ENCODE assay signal across 7 mouse cellular contexts in genomic region chr19:45574941-45575631, GRCm38 (mm10). TPM values are rescaled to one million over a fixed set of nuclear protein-coding genes. Genes with fewer than 3 reads are reported as not detected.
DNase-seq lines count a peak whose midpoint lies in the region; ATAC-seq and TF ChIP-seq lines count a peak whose summit lies in the region.

No protein-coding gene starts in this region.

- H3K4me3 ChIP-seq in E14TG2a.4 (replicated peaks; ENCODE audit: low read length): 0 out of 2 replicates have a peak overlapping the region, but pooled peaks have one; percentile 20
- H3K4me3 ChIP-seq in limb, embryonic 10.5 days: no peak overlapping the region
- H3K4me3 ChIP-seq in hindbrain, postnatal 0 days (ENCODE audit: low read length): no peak overlapping the region

- no peak overlapping the region for H3K4me2 ChIP-seq in hindbrain, postnatal 0 days (ENCODE audit: low read depth, low read length)

- H3K27ac ChIP-seq in limb, embryonic 10.5 days: peak overlapping the region; percentile 72
- no peak overlapping the region for H3K27ac ChIP-seq in hindbrain, postnatal 0 days

- no peak for TF ChIP-seq CTCF in E14TG2a.4 (conservative IDR thresholded peaks at IDR 0.05; ENCODE audit: low read length)
- no peak for TF ChIP-seq CTCF in hindbrain, postnatal 0 days (IDR thresholded peaks at IDR 0.05; ENCODE audit: low read depth)

- no peak overlapping the region for H3K9ac ChIP-seq in hindbrain, postnatal 0 days (replicated peaks; ENCODE audit: low read length)

- no peaks in the 10 kb centered on the region for H3K27me3 ChIP-seq in E14TG2a.4 (ENCODE audit: insufficient read depth, low read length)
- H3K27me3 ChIP-seq in limb, embryonic 10.5 days (ENCODE audit: low read depth, poor library complexity, severe bottlenecking): peaks cover 10% of the 10 kb centered on the region; the same call in 1 of the 2 replicates
- H3K27me3 ChIP-seq in hindbrain, postnatal 0 days (ENCODE audit: insufficient read depth, low read length): no peaks in the 10 kb centered on the region

- peak; percentile 70 for DNase-seq in CD4-positive helper T cell, adult 2 months (ENCODE audit: low read depth, low spot score)
- no peak for DNase-seq in limb, embryonic 10.5 days (ENCODE audit: low spot score)
- no peak for DNase-seq in cerebellum, postnatal 36 days
- no peak for DNase-seq in right cerebral cortex, postnatal 25 days
- DNase-seq in hindbrain, postnatal 0 days (ENCODE audit: low spot score): no peak

- peaks cover 79% of the 10 kb centered on the region for H3K4me1 ChIP-seq in E14TG2a.4 (replicated peaks; ENCODE audit: low read depth, low read length)
- H3K4me1 ChIP-seq in limb, embryonic 10.5 days: peaks cover 42% of the 10 kb centered on the region
- H3K4me1 ChIP-seq in hindbrain, postnatal 0 days (ENCODE audit: insufficient read depth, low read length): no peaks in the 10 kb centered on the region

- H3K9me3 ChIP-seq in E14TG2a.4 (ENCODE audit: low read length): no peaks in the 10 kb centered on the region
- H3K9me3 ChIP-seq in limb, embryonic 10.5 days (replicated peaks): no peaks in the 10 kb centered on the region
- no peaks in the 10 kb centered on the region for H3K9me3 ChIP-seq in hindbrain, postnatal 0 days (ENCODE audit: low read length)

- 46% methylated on average over 19 of the region's 19 CpGs for WGBS in limb, embryonic 10.5 days
- 64% methylated on average over 19 of the region's 19 CpGs for WGBS in hindbrain, postnatal 0 days

- ATAC-seq in megakaryocyte progenitor cell, adult 5-6 weeks (replicated peaks; ENCODE audit: poor library complexity): peak; percentile 16
- ATAC-seq in hindbrain, postnatal 0 days: no peak

- H3K36me3 ChIP-seq in E14TG2a.4 (ENCODE audit: insufficient read depth, low read length): peaks cover 46% of the 10 kb centered on the region
- peaks cover 61% of the 10 kb centered on the region for H3K36me3 ChIP-seq in limb, embryonic 10.5 days
- peaks cover 32% of the 10 kb centered on the region; the same call in 1 of the 2 replicates for H3K36me3 ChIP-seq in hindbrain, postnatal 0 days (ENCODE audit: insufficient read depth, low read length)

RNA-seq across cellular contexts. Expression of gene Gm17018, which starts 14.7 kb away (rescaled TPM):
- 43.0 and 43.6 TPM in 2 replicates for polyA plus RNA-seq in limb, embryonic 10.5 days (2016; fragmentation: Nextera tagmentation; extraction: Ambion mirVana)
- total RNA-seq in megakaryocyte progenitor cell, adult 5-6 weeks (2015): 21.1 and 32.4 TPM in 2 replicates
- 39.5 and 40.6 TPM in 2 replicates for total RNA-seq in megakaryocyte progenitor cell, adult 5-6 weeks (2017)
- total RNA-seq in hindbrain, postnatal 0 days (2014; rRNA removed): 20.9 and 23.0 TPM in 2 replicates
- polyA plus RNA-seq in hindbrain, postnatal 0 days (2015; fragmentation: Nextera tagmentation; extraction: Ambion mirVana): 86.4 and 90.7 TPM in 2 replicates

RNA-seq across cellular contexts. Expression of gene Poll, which starts 14.8 kb away (rescaled TPM):
- polyA plus RNA-seq in limb, embryonic 10.5 days (2016; fragmentation: Nextera tagmentation; extraction: Ambion mirVana): 22.6 and 25.9 TPM in 2 replicates
- 5.6 and 7.0 TPM in 2 replicates for total RNA-seq in megakaryocyte progenitor cell, adult 5-6 weeks (2015)
- 13.2 and 18.5 TPM in 2 replicates for total RNA-seq in megakaryocyte progenitor cell, adult 5-6 weeks (2017)
- 17.0 and 17.3 TPM in 2 replicates for total RNA-seq in hindbrain, postnatal 0 days (2014; rRNA removed)
- polyA plus RNA-seq in hindbrain, postnatal 0 days (2015; fragmentation: Nextera tagmentation; extraction: Ambion mirVana): 11.0 and 11.1 TPM in 2 replicates
